Mouse (Mus musculus) embryo, embryonic 11.5 days (tissue): ENCODE data around the gene Ctcf.
A peak's percentile ranks its signal among the peaks of the same experiment; 100 is the strongest.

Source experiments
- DNase-seq: peaks from one replicate; pipeline ENCODE4 v3.0.0-alpha.2; 2012; ENCODE audit warnings: low read depth, low spot score

Ctcf gene

GRCm38 (mm10) chr8:105700966-105701824 is 64.8 kb downstream of the Ctcf start, which contains the start of the genes Acd and Pard6a:
Gene Acd (minus strand): TSS chr8:105701102.
Gene Pard6a (plus strand): TSS chr8:105701148.
- peak; percentile 93 for DNase-seq

- DNase-seq = no peak
Observed at GRCm38 (mm10) chr8:105702001-105702401, 65.6 kb downstream of the Ctcf start.

GRCm38 (mm10) chr8:105702731-105703415 is 66.5 kb downstream of the Ctcf start:
- no peak for DNase-seq

- no peak for DNase-seq
Observed at GRCm38 (mm10) chr8:105704146-105704812, 67.9 kb downstream of the Ctcf start.

GRCm38 (mm10) chr8:105704955-105705354 is 68.6 kb downstream of the Ctcf start:
- no peak for DNase-seq

- DNase-seq = no peak
Observed at GRCm38 (mm10) chr8:105706426-105706825, 70.1 kb downstream of the Ctcf start.

GRCm38 (mm10) chr8:105707498-105708403 is 71.4 kb downstream of the Ctcf start, which contains the start of the genes 4933405L10Rik and Enkd1:
Gene 4933405L10Rik (plus strand): TSS chr8:105707655.
Gene Enkd1 (minus strand): TSS chr8:105708210.
- peak; percentile 92 for DNase-seq

GRCm38 (mm10) chr8:105708675-105709074 is 72.3 kb downstream of the Ctcf start:
- no peak for DNase-seq

- DNase-seq = no peak
Observed at GRCm38 (mm10) chr8:105709317-105709716, 72.9 kb downstream of the Ctcf start.

GRCm38 (mm10) chr8:105712286-105712685 is 75.9 kb downstream of the Ctcf start:
- no peak for DNase-seq

- peak; percentile 85 for DNase-seq
Observed at GRCm38 (mm10) chr8:105714139-105714538, 77.8 kb downstream of the Ctcf start.

- no peak for DNase-seq
Observed at GRCm38 (mm10) chr8:105715042-105715441, 78.7 kb downstream of the Ctcf start.

GRCm38 (mm10) chr8:105716302-105716945 is 80.1 kb downstream of the Ctcf start:
- DNase-seq = no peak

- DNase-seq = no peak
Observed at GRCm38 (mm10) chr8:105719637-105720036, 83.3 kb downstream of the Ctcf start.

GRCm38 (mm10) chr8:105722861-105723260 is 86.5 kb downstream of the Ctcf start:
- no peak for DNase-seq

- no peak for DNase-seq
Observed at GRCm38 (mm10) chr8:105725726-105726125, 89.4 kb downstream of the Ctcf start.

GRCm38 (mm10) chr8:105727397-105728124 is 91.2 kb downstream of the Ctcf start:
- no peak for DNase-seq

GRCm38 (mm10) chr8:105732186-105732585 is 95.8 kb downstream of the Ctcf start:
- DNase-seq = no peak
